Mouse (Mus musculus): ENCODE results near the gene Flot2. TPM values are rescaled to one million over a fixed set of nuclear protein-coding genes. Genes with fewer than 3 reads are reported as not detected.

Gene Flot2
- polyA plus RNA-seq (2014; fragmentation: Nextera tagmentation; extraction: Ambion mirVana) = 56.2 and 64.6 TPM in 2 replicates

DNA sequence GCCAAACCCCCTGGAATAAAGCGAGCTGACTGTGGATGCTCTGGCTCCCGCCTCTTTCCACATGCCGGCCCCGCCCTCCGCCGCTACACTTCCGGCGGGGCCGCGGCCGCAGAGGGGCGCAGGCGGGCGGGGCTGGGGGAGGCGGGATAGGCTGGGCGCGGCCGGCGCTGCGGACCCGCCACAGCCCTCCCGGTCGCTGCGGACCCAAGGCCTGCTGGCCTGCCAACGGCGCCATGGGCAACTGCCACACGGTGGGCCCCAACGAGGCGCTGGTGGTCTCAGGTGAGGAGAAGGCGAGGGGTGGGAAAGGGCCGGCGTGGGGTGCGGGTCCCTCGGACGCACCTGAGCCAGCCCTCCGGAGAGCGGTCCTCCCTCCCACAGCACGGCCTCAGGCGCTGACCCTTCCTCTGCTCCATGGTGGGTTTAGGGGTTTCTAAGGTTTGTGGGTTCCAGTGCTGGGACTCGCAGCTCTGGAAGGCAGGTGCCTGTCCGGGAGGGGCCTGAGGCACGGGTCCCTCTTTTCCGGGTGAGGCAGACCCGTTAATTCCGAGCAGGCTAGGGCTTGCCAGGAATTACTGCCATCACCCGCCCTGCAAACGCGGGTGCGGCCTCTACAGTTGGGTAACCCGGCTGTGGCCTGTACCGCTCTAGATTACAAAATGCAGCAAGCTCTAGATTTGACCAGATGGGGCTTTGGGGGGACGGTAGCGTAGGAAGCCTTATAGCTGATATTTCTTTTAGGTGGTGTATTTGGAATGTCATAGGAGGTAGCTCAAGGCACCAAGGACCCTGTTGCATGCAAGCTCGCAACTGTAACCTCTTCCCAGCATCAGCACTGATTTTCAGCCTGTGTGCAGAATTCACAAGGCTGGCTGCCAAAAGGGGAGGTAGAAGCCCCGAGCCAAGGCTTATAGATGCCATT lies at the start of gene Flot2:
Flot2 (plus strand) TSS at position 101 of the 922 bp plus-strand sequence.
- H3K4me3 ChIP-seq (ENCODE audit: low read depth, low read length) = peak within 1 kb of the TSS; percentile 92
- H3K4me2 ChIP-seq (ENCODE audit: low read length) = peak within 1 kb of the TSS; percentile 82
- H3K9ac ChIP-seq (ENCODE audit: low read length) = peak within 1 kb of the TSS; percentile 95
- DNase-seq (ENCODE audit: low spot score) (peak; percentile 78), ATAC-seq (peak; percentile 92)
- H3K27ac ChIP-seq (ENCODE audit: low read depth, low read length) = peak within 1 kb of the TSS; percentile 80
- H3K36me3 ChIP-seq (ENCODE audit: control insufficient read depth, insufficient read depth, low read length) = peaks cover 11% of the 10 kb centered on the region; the same call in 1 of the 2 replicates
- H3K4me1 ChIP-seq (ENCODE audit: control insufficient read depth, insufficient read depth, low read length) = peaks cover 11% of the 10 kb centered on the region
- no peaks in the 10 kb centered on the region for H3K9me3 ChIP-seq (replicated peaks; ENCODE audit: control insufficient read depth, low read length)
- 2% methylated on average over 52 of the region's 55 CpGs for WGBS
- no peaks in the 10 kb centered on the region for H3K27me3 ChIP-seq (replicated peaks; ENCODE audit: control insufficient read depth, insufficient read depth, low read length)

DNA sequence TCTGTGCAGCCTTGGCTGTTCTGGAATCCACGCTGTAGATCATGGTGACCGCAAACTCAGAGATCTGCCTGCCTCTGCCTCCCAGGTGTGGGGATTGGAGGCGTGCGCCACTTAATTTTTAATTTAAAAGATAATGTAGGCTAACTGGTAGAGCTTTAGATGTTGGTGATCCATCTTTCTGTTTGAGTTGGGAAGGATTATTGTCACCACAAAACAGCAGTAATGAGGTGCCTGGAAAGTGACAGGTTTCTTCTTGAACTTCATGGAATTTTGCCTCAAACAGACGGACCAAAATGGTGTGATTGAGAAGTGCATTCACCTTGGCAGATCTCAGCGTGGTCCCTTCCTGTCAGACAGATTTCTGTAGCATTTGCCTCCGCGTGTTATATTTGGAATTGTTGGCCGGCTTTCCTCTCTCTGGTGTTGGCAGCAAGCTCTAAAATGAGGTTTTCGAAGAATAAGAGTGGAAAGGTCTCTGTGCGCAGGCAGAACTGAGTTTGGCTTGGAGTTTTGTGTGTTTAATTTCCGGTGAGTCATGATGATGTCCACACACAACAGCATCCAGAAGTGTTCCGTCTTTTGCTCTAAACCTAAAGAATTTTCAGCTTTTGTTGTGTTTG lies 48.5 kb upstream of the Flot2 start:
- Histone ChIP-seq H3K36me3 (ENCODE audit: control insufficient read depth, insufficient read depth, low read length) (peaks cover 42% of the 10 kb centered on the region), H3K4me2 (ENCODE audit: low read length) (no peak overlapping the region), H3K27me3 (replicated peaks; ENCODE audit: control insufficient read depth, insufficient read depth, low read length) (no peaks in the 10 kb centered on the region), H3K4me3 (ENCODE audit: low read depth, low read length) (no peak overlapping the region), H3K27ac (ENCODE audit: low read depth, low read length) (no peak overlapping the region), H3K9ac (ENCODE audit: low read length) (no peak overlapping the region), H3K9me3 (replicated peaks; ENCODE audit: control insufficient read depth, low read length) (no peaks in the 10 kb centered on the region), H3K4me1 (ENCODE audit: control insufficient read depth, insufficient read depth, low read length) (peaks cover 9% of the 10 kb centered on the region)
- WGBS = 91% methylated on average over 13 of the region's 13 CpGs
- DNase-seq (ENCODE audit: low spot score) = no peak
- ATAC-seq = no peak

DNA sequence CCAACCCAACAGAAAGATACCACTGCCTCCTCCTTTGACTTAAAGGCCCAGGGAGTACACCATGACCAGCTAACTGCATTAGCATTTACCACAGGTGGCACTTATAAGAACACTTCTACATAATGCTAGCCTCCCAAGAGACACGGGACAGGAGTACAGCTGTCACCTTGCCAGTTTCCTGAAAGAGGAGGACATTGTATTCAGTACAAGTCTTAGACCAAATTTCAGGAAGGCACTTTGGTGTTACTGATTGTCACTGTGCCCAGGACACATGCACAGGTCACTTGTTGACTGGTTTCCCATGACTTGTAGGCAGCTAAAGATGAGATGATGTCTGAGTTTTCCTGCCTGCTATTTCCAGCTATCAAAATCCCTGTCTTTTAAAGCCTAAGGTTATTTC lies 42.2 kb upstream of the Flot2 start:
- Histone ChIP-seq H3K9me3 (replicated peaks; ENCODE audit: control insufficient read depth, low read length) (no peaks in the 10 kb centered on the region), H3K4me1 (ENCODE audit: control insufficient read depth, insufficient read depth, low read length) (no peaks in the 10 kb centered on the region), H3K4me2 (ENCODE audit: low read length) (no peak overlapping the region), H3K27me3 (replicated peaks; ENCODE audit: control insufficient read depth, insufficient read depth, low read length) (no peaks in the 10 kb centered on the region), H3K27ac (ENCODE audit: low read depth, low read length) (no peak overlapping the region), H3K36me3 (ENCODE audit: control insufficient read depth, insufficient read depth, low read length) (peaks cover 22% of the 10 kb centered on the region), H3K9ac (ENCODE audit: low read length) (no peak overlapping the region), H3K4me3 (ENCODE audit: low read depth, low read length) (no peak overlapping the region)
- 67% methylated on average over 1 of the region's 1 CpGs for WGBS
- no peak for DNase-seq (ENCODE audit: low spot score)
- ATAC-seq = no peak

DNA sequence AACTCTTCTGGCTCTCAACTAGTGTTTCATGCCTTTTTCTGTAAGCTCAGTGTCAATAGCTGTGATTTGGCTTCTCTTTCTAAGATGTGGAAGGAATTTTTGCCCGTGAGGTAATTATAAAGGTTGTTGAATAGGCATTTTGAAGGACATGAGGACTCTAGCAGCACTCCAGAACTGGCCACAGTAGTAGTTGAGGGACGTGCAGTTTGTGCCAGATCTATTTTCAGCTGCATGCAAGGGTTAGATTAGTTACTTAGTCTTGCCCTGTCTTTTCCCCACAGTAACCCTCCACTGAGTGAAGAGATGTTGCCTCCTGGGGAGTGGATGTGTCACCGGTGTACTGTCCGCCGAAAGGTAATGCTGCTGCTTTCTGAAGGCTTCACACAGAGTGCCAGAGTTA lies 31.3 kb upstream of the Flot2 start:
- H3K4me3 ChIP-seq (ENCODE audit: low read depth, low read length) = no peak overlapping the region
- H3K27ac ChIP-seq (ENCODE audit: low read depth, low read length) = no peak overlapping the region
- H3K4me1 ChIP-seq (ENCODE audit: control insufficient read depth, insufficient read depth, low read length) = no peaks in the 10 kb centered on the region
- H3K9me3 ChIP-seq (replicated peaks; ENCODE audit: control insufficient read depth, low read length) = no peaks in the 10 kb centered on the region
- H3K36me3 ChIP-seq (ENCODE audit: control insufficient read depth, insufficient read depth, low read length) = peaks cover 56% of the 10 kb centered on the region
- WGBS = 97% methylated on average over 5 of the region's 5 CpGs
- ATAC-seq = no peak
- no peak overlapping the region for H3K4me2 ChIP-seq (ENCODE audit: low read length)
- H3K9ac ChIP-seq (ENCODE audit: low read length) = no peak overlapping the region
- no peak for DNase-seq (ENCODE audit: low spot score)
- no peaks in the 10 kb centered on the region for H3K27me3 ChIP-seq (replicated peaks; ENCODE audit: control insufficient read depth, insufficient read depth, low read length)

DNA sequence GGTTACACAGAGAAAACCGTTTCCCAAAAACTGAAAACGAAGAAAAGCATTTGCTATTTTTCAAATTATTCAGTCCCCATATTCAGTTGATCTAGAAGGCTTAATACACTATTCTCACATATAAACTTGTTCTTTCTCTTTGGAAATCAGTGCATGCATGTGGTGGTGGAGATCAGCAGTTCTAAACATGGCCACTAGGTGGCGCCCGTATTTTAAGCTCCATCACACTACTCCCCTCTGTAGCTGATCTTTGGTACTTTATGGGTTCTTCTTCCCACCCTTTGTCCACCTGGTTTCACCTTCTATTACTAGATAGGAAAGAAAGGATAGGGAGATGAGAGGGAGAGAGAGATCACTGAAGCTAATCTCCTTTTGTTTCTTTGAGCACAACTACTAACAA lies 18.1 kb upstream of the Flot2 start:
- no peaks in the 10 kb centered on the region for H3K27me3 ChIP-seq (replicated peaks; ENCODE audit: control insufficient read depth, insufficient read depth, low read length)
- H3K27ac ChIP-seq (ENCODE audit: low read depth, low read length) = no peak overlapping the region
- peak; percentile 70; the same call in 1 of the 2 replicates for ATAC-seq

DNA sequence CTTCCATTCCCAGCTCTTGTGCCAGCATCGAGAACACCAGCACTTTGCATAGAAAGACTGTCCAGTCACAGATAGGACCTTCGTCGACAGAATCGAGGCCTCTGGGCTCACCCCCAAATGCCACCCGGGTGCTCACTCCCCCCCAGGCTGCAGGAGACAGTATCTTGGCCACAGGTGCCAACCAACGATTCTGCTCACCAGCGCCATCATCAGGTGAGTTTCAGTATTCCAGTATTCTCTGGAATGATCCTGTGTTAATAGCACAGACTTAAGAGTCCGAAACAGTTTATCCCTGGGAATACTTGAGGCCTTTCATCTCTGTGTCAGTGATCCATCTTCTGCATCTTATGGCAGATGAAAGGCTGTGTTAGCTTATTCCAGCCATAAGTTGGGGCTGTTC lies 14.1 kb upstream of the Flot2 start:
- H3K9me3 ChIP-seq (replicated peaks; ENCODE audit: control insufficient read depth, low read length) = no peaks in the 10 kb centered on the region
- H3K36me3 ChIP-seq (ENCODE audit: control insufficient read depth, insufficient read depth, low read length) = peaks cover 87% of the 10 kb centered on the region
- no peak overlapping the region for H3K4me3 ChIP-seq (ENCODE audit: low read depth, low read length)
- ATAC-seq = no peak
- H3K9ac ChIP-seq (ENCODE audit: low read length) = no peak overlapping the region
- H3K4me2 ChIP-seq (ENCODE audit: low read length) = no peak overlapping the region
- no peaks in the 10 kb centered on the region for H3K4me1 ChIP-seq (ENCODE audit: control insufficient read depth, insufficient read depth, low read length)
- DNase-seq (ENCODE audit: low spot score) = peak; percentile 13
- no peaks in the 10 kb centered on the region for H3K27me3 ChIP-seq (replicated peaks; ENCODE audit: control insufficient read depth, insufficient read depth, low read length)
- WGBS = 81% methylated on average over 8 of the region's 8 CpGs
- no peak overlapping the region for H3K27ac ChIP-seq (ENCODE audit: low read depth, low read length)

More for the DNA sequence above, 18.1 kb upstream of the Flot2 start:
- DNase-seq (ENCODE audit: low spot score) = peak; percentile 84
- Histone ChIP-seq H3K9me3 (replicated peaks; ENCODE audit: control insufficient read depth, low read length) (no peaks in the 10 kb centered on the region), H3K4me2 (ENCODE audit: low read length) (no peak overlapping the region), H3K9ac (ENCODE audit: low read length) (no peak overlapping the region), H3K4me1 (ENCODE audit: control insufficient read depth, insufficient read depth, low read length) (no peaks in the 10 kb centered on the region), H3K4me3 (ENCODE audit: low read depth, low read length) (no peak overlapping the region), H3K36me3 (ENCODE audit: control insufficient read depth, insufficient read depth, low read length) (peaks cover 88% of the 10 kb centered on the region)
- 23% methylated on average over 4 of the region's 4 CpGs for WGBS

DNA sequence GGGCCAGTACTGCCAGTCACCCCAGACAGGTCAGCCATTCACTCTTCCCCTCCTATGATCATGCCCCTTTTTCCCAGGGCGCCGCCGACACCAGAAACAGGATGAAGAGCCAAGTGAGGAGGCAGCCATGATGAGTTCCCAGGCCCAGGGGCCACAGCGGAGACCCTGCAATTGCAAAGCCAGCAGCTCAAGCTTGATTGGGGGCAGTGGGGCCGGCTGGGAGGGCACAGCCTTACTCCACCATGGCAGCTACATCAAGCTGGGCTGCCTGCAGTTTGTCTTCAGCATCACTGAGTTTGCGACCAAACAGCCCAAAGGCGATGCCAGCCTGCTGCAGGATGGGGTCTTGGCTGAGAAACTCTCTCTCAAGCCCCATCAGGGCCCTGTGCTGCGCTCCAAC lies 8.5 kb upstream of the Flot2 start:
- H3K36me3 ChIP-seq (ENCODE audit: control insufficient read depth, insufficient read depth, low read length) = peaks cover 57% of the 10 kb centered on the region
- H3K4me3 ChIP-seq (ENCODE audit: low read depth, low read length) = no peak overlapping the region
- H3K9ac ChIP-seq (ENCODE audit: low read length) = no peak overlapping the region
- 89% methylated on average over 8 of the region's 8 CpGs for WGBS
- H3K4me1 ChIP-seq (ENCODE audit: control insufficient read depth, insufficient read depth, low read length) = 0 out of 2 replicates have a peak, but pooled peaks cover 7% of the 10 kb centered on the region
- no peaks in the 10 kb centered on the region for H3K27me3 ChIP-seq (replicated peaks; ENCODE audit: control insufficient read depth, insufficient read depth, low read length)
- no peaks in the 10 kb centered on the region for H3K9me3 ChIP-seq (replicated peaks; ENCODE audit: control insufficient read depth, low read length)
- no peak overlapping the region for H3K4me2 ChIP-seq (ENCODE audit: low read length)
- no peak for ATAC-seq
- H3K27ac ChIP-seq (ENCODE audit: low read depth, low read length) = no peak overlapping the region
- DNase-seq (ENCODE audit: low spot score) = no peak

DNA sequence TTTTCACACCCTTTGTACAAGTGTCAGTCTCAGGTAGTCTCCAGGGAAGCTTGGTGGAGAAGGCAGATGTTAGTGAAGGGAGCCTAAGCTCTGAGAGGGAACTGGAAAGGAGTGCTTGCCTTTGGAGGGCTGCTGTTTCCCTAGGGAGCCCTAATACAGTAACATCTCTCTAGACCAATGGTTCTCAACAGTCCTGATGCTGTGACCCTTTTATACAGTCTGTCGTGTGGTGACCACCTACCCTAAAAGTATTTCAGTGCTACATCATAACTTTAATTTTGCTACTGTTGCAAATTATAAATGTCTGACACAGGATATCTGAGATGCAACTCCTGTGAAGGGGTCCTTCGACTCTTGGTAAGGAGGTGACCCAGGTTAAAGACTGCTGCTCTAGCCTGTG lies 7.1 kb upstream of the Flot2 start:
- Histone ChIP-seq H3K9ac (ENCODE audit: low read length) (no peak overlapping the region), H3K4me1 (ENCODE audit: control insufficient read depth, insufficient read depth, low read length) (0 out of 2 replicates have a peak, but pooled peaks cover 7% of the 10 kb centered on the region), H3K4me2 (ENCODE audit: low read length) (no peak overlapping the region), H3K27me3 (replicated peaks; ENCODE audit: control insufficient read depth, insufficient read depth, low read length) (no peaks in the 10 kb centered on the region), H3K27ac (ENCODE audit: low read depth, low read length) (no peak overlapping the region), H3K9me3 (replicated peaks; ENCODE audit: control insufficient read depth, low read length) (no peaks in the 10 kb centered on the region), H3K4me3 (ENCODE audit: low read depth, low read length) (no peak overlapping the region), H3K36me3 (ENCODE audit: control insufficient read depth, insufficient read depth, low read length) (peaks cover 51% of the 10 kb centered on the region)
- no peak for DNase-seq (ENCODE audit: low spot score)
- no peak for ATAC-seq
- 79% methylated on average over 2 of the region's 2 CpGs for WGBS
